Mouse (Mus musculus) embryonic facial prominence, embryonic 11.5 days (tissue): ENCODE measurements around the gene Tm4sf20. TPM values are rescaled to one million over a fixed set of nuclear protein-coding genes. Genes with fewer than 3 reads are reported as not detected.

Experiments used
- ATAC-seq: fragments of 200-750 bp; cut with Nextera tagmentation; replicated peaks from 2 replicates; pipeline ENCODE4 v1.8.0; 2017; ENCODE audit warnings: low read depth; ENCODE audit not compliant: insufficient number of reproducible peaks, low FRiP score, low TSS enrichment
- DNase-seq: peaks from one replicate; pipeline ENCODE4 v3.0.0-alpha.2; 2015; ENCODE audit warnings: low spot score
- H3K27ac ChIP-seq: fragments of 300-500 bp; sonication (generic); replicated peaks from 2 replicates; pipeline ENCODE4 v1.5.1; 2014; ENCODE audit warnings: mild to moderate bottlenecking, low read depth, low read length, control low read depth
- H3K27me3 ChIP-seq: fragments of 300-500 bp; sonication (generic); 2 replicates; pipeline ENCODE4 v1.6.1; 2014; ENCODE audit warnings: mild to moderate bottlenecking, low read length, moderate library complexity, mixed read lengths; ENCODE audit not compliant: control insufficient read depth, insufficient read depth
- H3K36me3 ChIP-seq: fragments of 300-500 bp; sonication (generic); replicated peaks from 2 replicates; pipeline ENCODE4 v1.6.1; 2014; ENCODE audit warnings: low read depth, mild to moderate bottlenecking, low read length, moderate library complexity, mixed read lengths; ENCODE audit not compliant: control insufficient read depth, insufficient read depth
- H3K4me1 ChIP-seq: fragments of 300-500 bp; sonication (generic); 2 replicates; pipeline ENCODE4 v1.6.1; 2014; ENCODE audit warnings: low read length, mixed read lengths; ENCODE audit not compliant: control insufficient read depth, insufficient read depth
- H3K4me2 ChIP-seq: fragments of 300-500 bp; sonication (generic); 2 replicates; pipeline ENCODE4 v1.6.1; 2014; ENCODE audit warnings: low read depth, mild to moderate bottlenecking, control low read depth, low read length, moderate library complexity
- H3K4me3 ChIP-seq: fragments of 300-500 bp; sonication (generic); 2 replicates; pipeline ENCODE4 v1.5.1; 2014; ENCODE audit warnings: low read depth, low read length, control low read depth
- H3K9ac ChIP-seq: fragments of 300-500 bp; sonication (generic); replicated peaks from 2 replicates; pipeline ENCODE4 v1.6.1; 2014; ENCODE audit warnings: mild to moderate bottlenecking, control low read depth, low read length
- H3K9me3 ChIP-seq: fragments of 300-500 bp; sonication (generic); replicated peaks from 2 replicates; pipeline ENCODE4 v1.6.1; 2016; ENCODE audit warnings: mild to moderate bottlenecking, low read length, inconsistent platforms, mixed read lengths; ENCODE audit not compliant: control insufficient read depth
- WGBS: fragments of 180-500 bp; shearing (Covaris S2); extraction: QIAGEN DNeasy Blood & Tissue Kit; methylation state at CpG from one replicate; pipeline ENCODE4 v1.1.7; 2014; 5-methylcytosine and 5-hydroxymethylcytosine counted together
- polyA plus RNA-seq: library from polyadenylated mRNA; unstranded; fragments of >200 nt; fragmentation: Nextera tagmentation; extraction: Ambion mirVana; gene quantifications from 2 replicates; pipeline ENCODE4 v1.2.1, GENCODE M21; 2014

Gene Tm4sf20
- polyA plus RNA-seq, 1 experiment from 2014 or later: not detected

DNA sequence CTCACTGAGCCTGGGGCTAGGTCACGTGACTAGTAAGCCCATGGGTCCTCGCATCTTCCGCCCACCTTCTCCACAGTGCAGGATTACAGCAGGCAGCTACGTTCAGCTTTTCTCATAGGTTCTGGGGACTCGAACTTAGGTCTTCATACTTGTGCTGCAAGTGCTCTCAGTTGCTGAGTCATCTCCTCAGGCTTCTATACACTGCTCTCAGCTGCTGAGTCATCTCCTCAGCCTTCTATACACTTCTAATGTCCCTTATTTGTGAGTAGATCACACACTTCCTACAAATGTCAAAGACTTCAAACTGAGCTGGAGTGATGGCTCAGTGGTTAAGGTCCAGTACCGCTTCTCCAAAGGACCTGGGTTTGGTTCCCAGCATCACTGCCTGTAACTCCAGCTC is 24.0 kb upstream of the Tm4sf20 start:
- Histone ChIP-seq H3K4me2 (no peak overlapping the region), H3K4me3 (no peak overlapping the region), H3K27ac (no peak overlapping the region), H3K36me3 (no peaks in the 10 kb centered on the region), H3K9ac (no peak overlapping the region), H3K9me3 (no peaks in the 10 kb centered on the region), H3K4me1 (no peaks in the 10 kb centered on the region), H3K27me3 (no peaks in the 10 kb centered on the region)
- ATAC-seq (no peak), DNase-seq (no peak)
- 89% methylated on average over 6 of the region's 6 CpGs for WGBS

DNA sequence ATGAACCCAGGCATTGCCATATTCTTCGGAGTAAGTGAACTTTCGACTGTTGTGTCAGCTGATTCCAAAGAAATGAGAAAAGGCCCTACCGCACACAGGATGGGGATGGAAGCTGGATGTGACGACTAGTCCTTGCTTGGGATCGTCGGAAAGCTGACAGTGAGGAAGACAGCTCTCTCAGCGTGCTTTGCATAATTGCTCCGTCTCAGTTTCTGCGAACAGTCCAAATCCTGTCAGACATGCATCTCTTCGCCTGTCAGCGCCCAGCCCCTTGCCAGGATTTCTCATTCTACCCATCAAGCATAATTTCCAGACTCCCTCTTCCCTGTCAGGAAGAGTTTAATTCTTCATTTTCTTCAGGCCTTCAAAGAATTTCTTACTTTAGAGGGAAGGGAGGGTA is 22.8 kb upstream of the Tm4sf20 start:
- 74% methylated on average over 11 of the region's 11 CpGs for WGBS
- Histone ChIP-seq H3K27ac (no peak overlapping the region), H3K9ac (no peak overlapping the region), H3K4me3 (no peak overlapping the region), H3K27me3 (no peaks in the 10 kb centered on the region), H3K4me2 (no peak overlapping the region), H3K36me3 (no peaks in the 10 kb centered on the region), H3K9me3 (no peaks in the 10 kb centered on the region), H3K4me1 (no peaks in the 10 kb centered on the region)
- ATAC-seq (no peak), DNase-seq (no peak)

DNA sequence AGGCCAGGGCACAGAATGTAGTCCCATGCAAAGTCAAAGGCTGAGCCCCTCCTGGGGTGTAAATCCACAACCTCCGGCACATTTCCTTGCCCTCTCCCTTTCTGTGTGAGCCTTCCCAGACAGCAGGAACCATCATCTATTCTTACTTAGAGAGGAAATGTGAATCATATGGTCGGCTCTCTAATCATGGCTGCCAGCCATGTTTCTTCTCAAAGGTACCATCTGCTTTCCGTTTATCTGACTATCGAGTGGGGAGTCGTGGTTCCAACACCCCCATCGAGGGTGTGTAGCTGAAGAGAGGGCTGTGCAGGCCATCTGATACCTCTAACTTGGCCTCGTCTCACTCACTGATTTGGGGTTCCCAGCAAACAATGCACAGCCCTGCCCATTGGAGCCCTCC is 19.8 kb upstream of the Tm4sf20 start:
- Histone ChIP-seq H3K9ac (no peak overlapping the region), H3K4me2 (no peak overlapping the region), H3K36me3 (no peaks in the 10 kb centered on the region), H3K4me3 (no peak overlapping the region), H3K4me1 (no peaks in the 10 kb centered on the region), H3K27ac (no peak overlapping the region), H3K9me3 (no peaks in the 10 kb centered on the region), H3K27me3 (no peaks in the 10 kb centered on the region)
- 53% methylated on average over 7 of the region's 7 CpGs for WGBS
- ATAC-seq (0 out of 2 replicates have a peak, but pooled peaks have one; percentile 2), DNase-seq (peak; percentile 25)

DNA sequence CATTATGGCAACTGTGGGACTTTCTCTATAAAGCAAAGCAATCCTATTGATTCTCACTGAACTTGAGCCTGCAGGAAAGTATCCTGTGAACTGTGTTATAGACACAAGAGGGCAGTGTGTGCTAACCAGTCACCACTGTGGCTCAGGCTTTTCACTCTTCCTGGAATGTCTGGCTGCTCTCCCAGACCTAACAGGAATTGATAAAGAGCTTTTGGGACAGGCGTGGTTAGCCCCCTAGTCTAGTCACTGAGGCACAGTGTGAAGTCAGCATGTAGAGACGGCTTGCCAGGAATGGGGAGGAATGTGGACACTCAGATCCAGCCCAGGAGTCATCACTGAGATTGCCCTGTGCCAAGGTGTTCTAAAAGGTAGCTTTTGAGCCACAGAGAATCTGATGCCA is 19.2 kb upstream of the Tm4sf20 start:
- WGBS: 7% methylated on average over 2 of the region's 2 CpGs
- no peak overlapping the region for H3K27ac ChIP-seq
- H3K27me3 ChIP-seq: no peaks in the 10 kb centered on the region
- no peaks in the 10 kb centered on the region for H3K36me3 ChIP-seq
- H3K4me3 ChIP-seq: no peak overlapping the region
- H3K4me2 ChIP-seq: no peak overlapping the region
- no peak overlapping the region for H3K9ac ChIP-seq
- H3K9me3 ChIP-seq: no peaks in the 10 kb centered on the region
- DNase-seq: peak; percentile 80
- no peaks in the 10 kb centered on the region for H3K4me1 ChIP-seq
- peak; percentile 74; the same call in 1 of the 2 replicates for ATAC-seq

DNA sequence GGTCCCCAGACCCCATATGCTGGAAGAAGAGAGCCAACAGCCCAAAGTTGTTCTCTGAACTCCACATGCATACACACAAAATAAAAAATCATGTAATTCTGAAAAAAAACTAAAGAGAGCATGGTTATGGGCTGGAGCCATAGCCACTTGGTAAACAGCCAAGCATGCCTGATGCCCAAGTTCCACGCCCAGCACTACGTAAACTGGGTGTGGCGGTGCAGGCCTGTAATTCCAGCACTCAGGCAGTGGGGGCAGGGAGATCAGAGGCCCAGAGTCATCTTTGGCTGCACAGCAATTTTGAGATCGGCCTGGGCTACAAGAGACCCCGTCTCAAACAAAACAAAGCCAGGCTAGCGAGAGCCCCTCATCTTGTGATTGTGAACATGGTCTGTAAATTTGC is 17.3 kb upstream of the Tm4sf20 start:
- H3K9me3 ChIP-seq: no peaks in the 10 kb centered on the region
- H3K4me2 ChIP-seq: no peak overlapping the region
- H3K9ac ChIP-seq: no peak overlapping the region
- 62% methylated on average over 6 of the region's 6 CpGs for WGBS
- ATAC-seq (no peak), DNase-seq (no peak)
- no peak overlapping the region for H3K4me3 ChIP-seq
- no peaks in the 10 kb centered on the region for H3K4me1 ChIP-seq
- H3K36me3 ChIP-seq: no peaks in the 10 kb centered on the region
- no peak overlapping the region for H3K27ac ChIP-seq
- no peaks in the 10 kb centered on the region for H3K27me3 ChIP-seq

DNA sequence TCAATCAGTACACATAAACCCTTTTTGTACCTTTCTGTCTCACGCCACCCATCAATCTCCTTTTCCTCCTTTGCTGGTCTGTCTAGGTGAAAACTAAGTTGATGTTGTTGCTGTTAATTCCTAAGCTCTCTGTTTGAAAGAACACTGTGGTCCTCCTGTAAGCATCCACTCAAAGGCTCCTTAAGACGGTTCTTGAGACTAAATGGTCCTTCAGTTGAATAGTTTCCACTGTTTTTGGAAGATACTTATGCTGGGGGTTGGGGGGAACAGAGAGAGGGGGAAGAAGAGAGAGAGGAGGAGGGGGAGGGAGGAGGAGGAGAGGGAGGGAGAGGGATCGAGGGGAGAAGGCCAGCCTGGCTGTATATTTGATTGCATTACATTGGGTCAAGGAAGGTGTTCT is 15.3 kb upstream of the Tm4sf20 start:
- Histone ChIP-seq H3K9ac (no peak overlapping the region), H3K36me3 (no peaks in the 10 kb centered on the region), H3K4me2 (no peak overlapping the region), H3K27me3 (no peaks in the 10 kb centered on the region), H3K4me3 (no peak overlapping the region), H3K27ac (no peak overlapping the region), H3K9me3 (no peaks in the 10 kb centered on the region), H3K4me1 (no peaks in the 10 kb centered on the region)
- WGBS: 71% methylated on average over 3 of the region's 3 CpGs
- ATAC-seq (no peak), DNase-seq (no peak)

DNA sequence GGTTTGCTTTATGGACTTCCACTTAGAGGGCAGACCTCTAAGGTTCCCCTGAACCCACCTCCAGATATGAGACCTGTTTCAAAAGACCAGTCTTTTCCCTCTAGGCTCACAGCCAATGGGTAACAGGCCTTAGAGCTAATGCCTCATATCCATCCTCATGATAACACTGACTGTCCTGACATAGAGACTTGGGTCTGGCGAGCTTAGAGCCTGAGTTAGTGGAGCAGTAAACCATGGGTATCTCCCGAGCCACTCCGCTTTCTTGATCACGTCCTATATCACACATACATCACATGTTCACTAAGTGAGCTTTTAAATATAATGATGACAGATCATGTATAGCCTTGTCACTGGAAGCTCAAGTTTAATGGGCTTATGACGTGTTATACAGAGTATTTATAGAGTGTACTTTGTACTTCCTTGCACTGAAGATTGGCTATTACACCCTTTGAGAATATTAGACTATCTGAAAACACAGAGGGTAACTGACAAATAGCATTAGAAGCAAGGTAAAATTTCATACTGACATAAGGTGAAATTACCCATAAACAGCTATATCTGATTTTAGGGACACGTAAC is 11.2 kb upstream of the Tm4sf20 start:
- no peak overlapping the region for H3K9ac ChIP-seq
- H3K9me3 ChIP-seq: no peaks in the 10 kb centered on the region
- no peak overlapping the region for H3K4me2 ChIP-seq
- ATAC-seq (no peak), DNase-seq (no peak)
- H3K27me3 ChIP-seq: no peaks in the 10 kb centered on the region
- H3K4me1 ChIP-seq: no peaks in the 10 kb centered on the region
- H3K4me3 ChIP-seq: no peak overlapping the region
- 88% methylated on average over 6 of the region's 6 CpGs for WGBS
- no peak overlapping the region for H3K27ac ChIP-seq
- no peaks in the 10 kb centered on the region for H3K36me3 ChIP-seq

DNA sequence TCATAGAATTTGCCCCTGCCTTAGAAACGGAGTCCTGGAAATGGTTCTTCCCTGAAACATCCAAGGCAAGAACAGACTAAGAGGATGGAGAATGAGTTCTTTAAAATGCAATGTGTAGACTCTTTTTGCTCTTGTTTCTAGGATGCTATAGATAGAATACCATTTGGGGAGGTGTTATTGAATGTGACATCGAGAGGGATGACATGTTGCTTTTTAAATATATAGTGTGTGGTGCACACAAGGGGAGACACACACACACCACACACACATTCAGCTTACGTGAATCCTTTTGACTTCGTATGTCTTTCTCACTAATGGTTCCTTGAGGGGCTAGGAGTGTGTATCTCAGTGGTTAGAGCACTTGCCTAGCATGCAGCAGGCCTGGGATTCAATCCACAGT is 7.0 kb upstream of the Tm4sf20 start:
- H3K4me3 ChIP-seq: no peak overlapping the region
- no peak overlapping the region for H3K27ac ChIP-seq
- H3K27me3 ChIP-seq: no peaks in the 10 kb centered on the region
- no peaks in the 10 kb centered on the region for H3K9me3 ChIP-seq
- H3K36me3 ChIP-seq: no peaks in the 10 kb centered on the region
- H3K4me2 ChIP-seq: no peak overlapping the region
- 88% methylated on average over 4 of the region's 4 CpGs for WGBS
- no peak overlapping the region for H3K9ac ChIP-seq
- no peaks in the 10 kb centered on the region for H3K4me1 ChIP-seq
- DNase-seq (no peak), ATAC-seq (no peak)
